Mouse (Mus musculus) cerebellum, adult 18-20 months (tissue): ENCODE results near the gene Zfp763.
"Not testable (repeated sequence)": the region's sequence is repeated elsewhere in the genome, so short reads cannot be mapped to it uniquely, and the experiment has no call there.

Experiments
- DNase-seq, 2 experiments: peaks; one replicate each; pipeline ENCODE4 v3.0.0; 2021

The Zfp763 gene

DNA sequence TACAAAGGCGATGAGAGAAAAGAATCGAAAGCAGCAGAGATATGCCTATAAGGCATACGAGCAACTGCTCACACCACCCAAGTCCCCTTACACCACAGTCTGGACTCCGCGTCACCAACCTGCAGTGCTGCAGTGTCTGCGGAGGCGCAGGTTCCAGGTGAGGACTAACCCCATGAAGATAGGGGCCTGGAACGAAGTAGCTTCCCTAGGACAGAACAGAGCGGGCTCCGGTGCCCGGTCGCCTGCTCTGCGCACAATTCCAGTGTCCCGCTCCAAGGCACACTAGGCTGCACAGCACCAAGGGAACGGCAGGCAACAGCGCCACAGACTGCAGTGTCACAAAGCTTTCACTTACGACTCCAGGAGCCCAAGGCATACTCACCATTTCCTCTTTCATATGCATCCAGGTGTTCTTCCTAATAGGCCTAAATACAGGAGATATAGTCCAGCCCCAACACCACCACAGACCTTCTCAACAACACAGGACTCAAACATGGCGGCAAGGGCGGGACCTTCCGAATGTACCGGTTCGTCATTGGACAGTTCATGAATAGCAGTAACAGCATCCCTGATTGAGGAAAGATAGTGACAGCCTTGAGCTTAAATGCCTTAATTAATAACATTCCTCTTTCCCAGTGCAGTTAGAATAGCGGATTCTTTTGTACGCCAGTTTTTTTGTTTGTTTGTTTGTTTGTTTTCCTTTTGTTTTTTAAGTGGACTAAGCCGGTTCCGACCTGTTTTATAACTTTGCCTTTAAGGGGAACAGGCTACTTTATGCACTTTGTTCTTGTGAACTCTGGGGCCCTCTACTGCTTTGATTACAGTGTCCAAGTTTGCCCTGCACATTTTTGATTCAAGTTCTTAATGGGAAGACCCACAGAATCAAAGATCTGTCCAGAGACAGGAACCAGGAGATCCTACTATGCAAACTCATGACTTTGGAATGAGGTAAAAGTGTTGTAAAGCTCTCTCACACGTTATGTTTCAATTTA is at the start of gene Zfp763:
Gene Zfp763, minus strand, starts transcription at position 503 of the 992 bp plus-strand sequence.
- peak; percentile 82 to 83 for DNase-seq

DNA sequence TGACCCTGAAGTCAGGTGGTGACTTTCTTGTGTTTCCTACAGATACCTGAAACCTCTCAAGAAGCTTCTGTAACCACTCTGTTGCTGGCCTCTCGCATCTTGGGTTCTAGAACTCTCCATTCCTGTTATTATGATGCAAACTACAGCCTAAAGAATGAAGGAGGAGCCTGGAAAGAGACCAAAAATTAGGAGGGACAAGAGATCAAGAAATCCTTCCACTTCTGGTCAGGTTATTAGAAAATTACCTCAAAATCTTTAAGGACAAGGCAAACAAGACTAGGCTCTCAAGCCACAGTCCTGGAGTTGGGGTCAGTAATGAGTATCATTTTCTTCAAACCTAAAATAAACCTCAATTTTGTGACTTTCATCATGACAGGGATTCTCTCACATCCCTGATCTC is 34.8 kb upstream of the Zfp763 start, which contains the start of gene 4921501E09Rik:
Gene 4921501E09Rik, minus strand, starts transcription at position 101 of the 400 bp plus-strand sequence.
- no peak for DNase-seq

DNA sequence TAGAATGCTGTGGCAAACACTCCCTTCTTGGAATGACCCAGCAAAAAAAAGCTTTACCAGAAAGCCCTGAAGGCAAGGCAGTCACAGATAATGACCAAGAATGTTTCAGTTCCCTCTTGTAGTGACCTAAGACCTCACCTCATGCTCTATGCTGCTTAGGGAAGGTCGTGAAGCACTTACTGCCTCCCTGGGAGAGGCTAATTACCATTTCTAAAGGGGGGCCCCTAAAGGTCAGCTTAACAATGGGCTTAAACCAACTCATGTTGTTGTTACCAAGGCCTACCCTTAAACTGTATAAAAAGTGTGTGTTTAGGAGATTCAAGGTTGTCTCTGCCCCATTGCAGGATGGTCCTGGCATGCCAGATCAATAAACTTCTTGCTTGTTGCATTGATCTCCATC is 29.8 kb upstream of the Zfp763 start:
- DNase-seq, result no peak

DNA sequence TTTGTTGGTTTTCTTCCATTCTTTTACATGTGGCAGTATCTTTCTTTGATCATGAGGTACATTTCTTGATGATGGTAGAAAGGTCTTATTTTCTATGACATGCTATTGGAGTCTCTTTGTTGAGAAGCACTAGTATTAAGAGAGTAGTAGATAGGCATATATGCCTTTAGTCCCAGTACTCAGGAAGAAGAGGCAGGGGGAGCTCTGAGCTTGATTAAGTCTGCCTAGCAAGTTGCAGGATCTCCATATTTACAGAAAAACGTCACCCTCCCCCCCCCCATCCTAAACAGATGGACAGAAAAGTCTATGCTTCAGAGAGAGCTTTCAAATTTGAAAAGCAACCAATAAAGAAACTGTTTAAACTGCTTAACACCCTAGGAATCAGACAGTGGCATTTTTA is 25.6 kb upstream of the Zfp763 start:
- DNase-seq, result no peak

DNA sequence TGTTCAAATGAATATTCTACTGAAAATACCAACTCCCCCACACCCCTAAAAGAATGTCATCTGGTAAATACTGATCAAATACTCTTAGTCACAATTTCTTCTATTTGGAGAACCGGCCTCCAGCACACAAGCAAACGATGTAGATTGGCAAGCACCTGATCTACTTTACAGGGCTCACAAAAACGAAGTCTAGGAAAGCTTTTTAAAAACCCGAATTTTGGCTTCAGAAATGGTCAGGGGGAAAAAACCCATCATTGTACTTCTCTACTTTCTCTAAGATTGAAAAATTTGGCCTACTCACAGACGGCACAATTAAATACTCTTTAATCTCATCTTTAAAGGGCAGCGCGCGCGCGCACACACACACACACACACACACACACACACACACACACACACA is 826 bp downstream of the Zfp763 start:
- DNase-seq, result no peak

DNA sequence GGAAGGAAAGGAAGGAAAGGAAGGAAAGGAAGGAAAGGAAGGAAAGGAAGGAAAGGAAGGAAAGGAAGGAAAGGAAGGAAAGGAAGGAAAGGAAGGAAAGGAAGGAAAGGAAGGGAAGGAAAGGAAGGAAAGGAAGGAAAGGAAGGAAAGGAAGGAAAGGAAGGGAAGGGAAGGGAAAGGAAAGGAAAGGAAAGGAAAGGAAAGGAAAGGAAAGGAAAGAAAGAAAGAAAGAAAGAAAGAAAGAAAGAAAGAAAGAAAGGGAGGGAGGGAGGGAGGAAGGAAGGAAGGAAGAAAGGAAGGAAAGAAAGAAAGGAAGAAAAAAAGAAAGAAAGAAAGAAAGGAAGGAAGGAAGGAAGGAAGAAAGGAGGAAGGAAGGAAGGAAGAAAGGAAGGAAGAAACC is 12.8 kb downstream of the Zfp763 start:
- DNase-seq, result not testable (repeated sequence)

DNA sequence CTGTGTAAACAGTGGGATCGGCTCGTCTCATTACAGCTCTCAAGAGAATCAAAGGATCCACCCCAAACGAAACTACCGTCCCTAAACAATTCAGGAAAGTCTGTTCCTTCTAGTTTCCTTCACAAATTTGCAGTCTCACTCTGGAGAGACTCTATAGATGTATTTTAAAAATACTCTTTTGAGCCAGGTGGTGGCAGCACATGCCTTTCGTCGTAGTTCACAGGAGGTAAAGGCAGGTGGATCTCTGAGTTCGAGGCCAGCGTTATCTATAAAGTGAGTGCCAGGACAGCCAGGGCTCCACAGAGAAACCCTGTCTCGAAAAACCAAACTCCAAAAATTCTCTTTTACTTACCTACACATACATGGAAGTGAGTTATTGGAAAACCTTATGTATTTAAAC is 24.9 kb downstream of the Zfp763 start:
- no peak for DNase-seq

DNA sequence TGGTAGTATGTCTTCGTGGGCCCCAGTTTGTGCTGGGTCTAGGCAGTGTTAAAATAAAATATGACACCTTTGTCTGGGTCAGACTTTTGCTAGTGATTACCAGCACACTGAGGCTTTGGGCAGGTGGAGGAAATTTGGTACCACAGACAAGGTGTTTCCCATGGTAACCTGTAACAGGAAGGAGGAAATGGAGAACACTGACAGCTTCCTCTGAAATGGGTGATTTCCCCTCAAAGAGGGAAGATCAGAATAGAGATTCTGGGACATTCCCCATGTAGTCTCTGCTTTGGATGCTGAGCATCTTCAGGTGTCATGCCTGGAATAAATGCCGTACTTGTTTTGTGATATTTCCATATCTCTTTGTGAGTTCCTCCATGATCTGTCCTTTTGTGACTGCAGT is 34.7 kb downstream of the Zfp763 start:
- DNase-seq, result no peak

DNA sequence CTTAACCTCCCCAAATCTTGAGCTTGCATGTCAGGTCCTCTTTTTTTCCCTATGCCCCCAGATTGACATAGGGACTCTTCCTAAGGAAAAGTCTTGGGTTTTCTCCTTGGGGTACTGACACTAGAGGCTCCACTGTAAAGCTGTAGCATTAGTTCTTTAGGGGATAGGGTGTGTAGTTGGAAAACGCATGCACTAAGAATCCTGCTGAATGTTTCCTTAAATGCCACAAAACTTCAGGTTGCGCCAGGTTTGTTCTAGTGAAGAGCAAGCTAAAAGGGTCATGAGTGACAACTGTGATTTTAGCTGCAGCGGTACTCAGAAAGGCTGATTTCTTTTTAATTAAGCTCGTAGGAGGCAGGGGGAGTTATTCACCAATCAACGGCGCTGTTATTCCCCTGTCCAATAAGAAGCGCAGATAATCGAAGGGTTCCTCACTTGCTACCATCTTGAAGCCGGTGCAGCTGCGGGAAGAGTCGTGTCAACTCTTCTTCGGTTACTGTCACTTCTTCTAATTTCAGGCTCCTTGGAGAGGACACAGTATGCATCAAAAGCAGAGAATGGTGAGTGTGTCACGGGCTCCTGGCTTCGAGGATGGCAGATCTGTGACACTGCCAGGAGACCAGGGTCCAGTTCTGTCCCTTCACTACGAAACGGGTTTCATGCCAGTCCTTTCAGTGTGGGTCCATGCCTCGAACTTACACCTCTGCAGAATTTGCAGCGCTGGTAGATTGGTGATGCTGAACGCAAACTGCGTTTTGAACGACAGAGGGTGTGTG is 40.3 kb downstream of the Zfp763 start, which contains the start of gene Zfp952:
Gene Zfp952, plus strand, starts transcription at position 431 of the 776 bp plus-strand sequence.
- peak; percentile 80 to 83 for DNase-seq

DNA sequence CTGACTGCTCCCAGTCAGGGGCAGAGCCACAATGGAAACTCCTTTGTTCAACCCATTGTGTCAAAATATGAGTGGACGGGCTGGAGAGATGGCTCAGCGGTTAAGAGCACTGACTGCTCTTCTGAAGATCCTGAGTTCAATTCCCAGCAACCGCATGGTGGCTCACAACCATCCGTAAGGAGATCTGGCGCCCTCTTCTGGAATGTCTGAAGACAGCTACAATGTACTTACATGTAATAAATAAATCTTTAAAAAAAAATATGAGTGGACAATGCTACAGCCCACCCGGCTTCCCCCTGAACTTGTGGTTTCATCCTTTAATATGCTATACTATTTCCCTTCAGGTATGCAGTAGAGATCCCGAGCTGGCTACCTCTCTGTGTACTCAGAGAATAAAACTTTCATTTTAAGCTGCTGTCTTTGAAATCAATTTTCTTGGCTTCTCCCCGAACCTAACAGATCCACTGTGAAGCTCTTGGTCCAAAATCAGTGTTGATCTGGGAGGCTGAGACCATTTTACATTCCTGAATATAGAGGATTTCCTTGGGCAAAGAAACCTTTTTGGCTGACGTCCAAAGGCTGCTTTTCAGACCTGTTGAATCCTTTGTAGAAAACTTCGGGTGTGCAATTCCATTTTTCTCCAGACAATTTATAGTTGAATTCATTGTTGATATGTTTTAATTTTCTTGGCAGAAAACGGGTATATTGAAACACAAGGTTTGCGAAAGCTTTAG is 41.1 kb downstream of the Zfp763 start:
- peak; percentile 6 to 15 for DNase-seq

DNA sequence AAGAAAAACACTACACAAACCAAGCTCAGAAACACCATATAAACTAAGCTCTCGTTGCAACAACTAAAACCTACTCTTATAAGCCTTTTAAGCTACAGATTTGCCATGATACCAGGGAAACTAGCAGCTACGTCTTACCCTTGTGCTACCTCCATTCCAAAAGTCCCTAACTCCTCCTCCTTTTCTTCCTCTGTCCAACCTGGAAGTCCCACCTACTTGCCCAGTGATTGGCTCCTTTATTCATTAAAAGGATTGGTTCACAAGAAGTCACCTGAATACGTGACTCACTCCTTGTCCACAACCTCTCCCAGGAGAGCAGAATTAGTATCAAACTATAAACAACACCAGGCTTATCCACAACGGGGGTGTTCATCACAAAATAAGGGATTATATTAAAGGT is 46.9 kb downstream of the Zfp763 start:
- DNase-seq, result no peak

DNA sequence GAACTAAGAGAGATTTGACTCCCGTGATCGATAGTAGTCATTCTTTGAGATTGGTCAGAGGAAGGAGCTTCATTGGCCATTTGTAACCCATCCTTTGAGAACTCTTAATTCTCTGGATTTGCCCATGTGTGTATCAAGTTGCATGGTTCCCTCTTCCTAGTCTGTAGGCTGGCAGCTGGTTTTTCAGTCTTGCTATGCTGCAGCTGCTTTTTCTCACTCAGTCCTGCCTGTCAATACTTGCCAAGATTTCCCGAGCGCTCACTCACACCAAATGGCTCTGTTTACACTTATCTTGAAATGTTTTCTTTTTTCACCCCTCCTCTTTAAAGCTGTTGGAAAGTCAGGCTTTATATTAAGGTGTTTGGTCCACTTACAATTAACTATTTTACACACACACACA is 51.8 kb downstream of the Zfp763 start:
- DNase-seq, result no peak
